Mouse (Mus musculus) urinary bladder, postnatal 36 days (tissue): Measurements from ENCODE around the gene Nexmif.
A peak's percentile ranks its signal among the peaks of the same experiment; 100 is the strongest.
"Not testable (repeated sequence)": the region's sequence is repeated elsewhere in the genome, so short reads cannot be mapped to it uniquely, and the experiment has no call there.

Experiments used
- DNase-seq, 2 experiments: peaks; one replicate each; pipeline ENCODE4 v3.0.0; 2022; ENCODE audit warnings: low spot score in 2 of 2, mixed read lengths in 1 of 2

The Nexmif gene

GRCm38 (mm10) chrX:104200736-104201591 is at the start of gene Nexmif:
Nexmif (minus strand) TSS chrX:104201185.
- DNase-seq: peak; percentile 0 to 4

- no peak for DNase-seq
Observed at GRCm38 (mm10) chrX:104208701-104209100, 7.7 kb upstream of the Nexmif start.

DNA sequence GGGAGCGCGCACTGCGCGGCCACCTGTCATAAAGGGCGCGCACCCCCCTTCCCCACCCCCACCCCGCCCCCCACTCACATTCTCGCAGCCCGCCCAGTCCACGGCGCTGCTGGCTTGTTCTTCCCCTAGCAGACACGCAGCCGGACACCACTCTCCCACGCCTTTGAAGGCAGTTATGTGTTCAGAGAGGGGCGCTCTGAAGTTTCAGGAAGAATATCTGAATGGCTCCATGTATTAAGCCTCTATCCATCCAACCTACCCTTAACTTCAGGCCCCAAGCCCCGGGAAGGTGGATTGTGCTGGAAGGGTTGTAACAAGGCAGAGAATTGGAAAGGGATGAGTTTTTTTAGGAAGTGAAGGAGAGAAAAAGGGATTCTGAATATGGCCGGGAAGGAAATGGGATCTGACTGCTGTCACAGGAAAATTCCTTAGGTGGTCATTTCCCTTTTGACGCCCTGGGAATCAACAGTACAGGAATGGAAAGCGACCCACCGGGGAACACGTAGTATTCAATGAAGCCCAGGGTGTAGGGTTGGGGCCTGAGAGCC is 681 bp upstream of the Nexmif start:
- DNase-seq: no peak

GRCm38 (mm10) chrX:104200388-104200735 is 623 bp downstream of the Nexmif start:
- peak in 1 of 2 experiments; percentile 0 for DNase-seq

DNA sequence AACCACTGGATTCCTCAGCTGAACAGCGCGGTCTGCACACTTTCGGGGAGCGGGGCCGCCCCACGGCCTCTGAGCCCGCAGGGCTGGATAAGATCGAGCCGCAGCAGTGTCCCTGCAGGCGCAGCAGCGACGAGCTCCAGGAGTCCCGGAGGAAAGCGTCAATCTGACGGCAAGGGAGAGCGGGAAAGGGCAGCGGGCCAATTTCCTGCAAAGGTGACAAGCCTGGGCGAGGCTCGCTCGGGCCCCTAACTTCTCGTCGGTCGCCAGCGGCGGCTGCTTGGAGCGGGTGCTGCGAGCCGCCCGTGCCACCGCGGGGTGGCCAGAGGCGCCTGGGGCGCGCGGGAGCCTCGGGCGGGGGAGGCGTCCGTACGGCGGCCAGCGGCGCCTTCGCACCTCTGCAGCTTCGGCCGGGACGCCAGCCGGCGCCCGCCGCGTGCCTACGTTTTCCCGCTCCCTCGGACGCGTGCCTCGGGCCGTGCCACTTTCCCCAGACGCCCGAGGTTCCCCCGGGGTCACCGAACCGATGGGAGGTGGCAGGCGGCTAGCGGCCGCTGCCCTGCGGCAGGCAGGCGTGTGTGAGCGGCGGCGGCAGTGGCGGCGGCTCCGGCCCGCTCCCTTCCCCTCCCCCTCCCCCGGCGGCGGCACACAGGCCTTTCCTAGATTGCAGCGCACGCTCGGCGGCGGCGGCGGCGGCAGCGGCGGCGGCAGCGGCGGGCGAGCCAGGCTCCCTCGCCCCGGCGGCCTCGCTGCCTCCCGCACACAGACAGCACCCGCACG is 1.2 kb downstream of the Nexmif start:
- peak; percentile 11 to 12 for DNase-seq

DNA sequence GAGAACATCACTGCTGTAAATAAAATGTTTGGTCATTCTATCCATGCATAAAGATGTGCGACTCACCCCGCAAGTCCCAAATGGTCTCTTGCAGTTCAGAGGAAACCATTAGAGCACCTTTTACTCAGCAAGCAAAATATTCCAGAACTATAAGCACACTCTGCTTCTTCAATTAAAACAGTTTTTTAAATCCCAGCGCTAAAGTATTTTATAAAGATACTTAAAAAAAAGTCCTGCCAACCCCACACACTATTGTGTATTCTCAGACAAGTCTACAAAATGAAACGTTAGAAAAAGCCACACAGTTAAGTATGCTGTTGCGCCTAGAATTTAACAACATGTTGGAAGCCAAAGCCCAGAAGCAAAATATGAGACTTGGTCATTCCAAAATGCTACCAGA is 1.9 kb downstream of the Nexmif start:
- DNase-seq: no peak

DNA sequence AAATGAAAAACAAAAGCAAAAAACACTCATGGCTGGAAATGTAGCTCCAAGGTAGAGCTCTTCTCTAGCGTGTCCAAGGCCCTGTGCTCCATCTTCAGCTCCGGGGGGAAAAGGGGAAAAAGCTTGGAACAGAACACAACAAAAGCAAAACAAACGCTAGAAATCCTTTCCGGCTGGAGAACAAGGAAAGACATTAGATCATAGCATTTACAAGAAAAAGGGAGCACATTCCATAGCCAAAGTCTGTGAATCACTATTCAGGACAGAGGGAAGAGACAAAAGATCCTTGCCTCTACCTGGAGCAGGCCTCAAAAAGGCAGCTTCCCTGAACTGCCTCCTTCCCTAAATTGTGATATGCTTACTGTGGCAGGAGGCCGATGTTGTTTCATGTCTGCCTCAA is 4.4 kb downstream of the Nexmif start:
- no peak for DNase-seq

DNA sequence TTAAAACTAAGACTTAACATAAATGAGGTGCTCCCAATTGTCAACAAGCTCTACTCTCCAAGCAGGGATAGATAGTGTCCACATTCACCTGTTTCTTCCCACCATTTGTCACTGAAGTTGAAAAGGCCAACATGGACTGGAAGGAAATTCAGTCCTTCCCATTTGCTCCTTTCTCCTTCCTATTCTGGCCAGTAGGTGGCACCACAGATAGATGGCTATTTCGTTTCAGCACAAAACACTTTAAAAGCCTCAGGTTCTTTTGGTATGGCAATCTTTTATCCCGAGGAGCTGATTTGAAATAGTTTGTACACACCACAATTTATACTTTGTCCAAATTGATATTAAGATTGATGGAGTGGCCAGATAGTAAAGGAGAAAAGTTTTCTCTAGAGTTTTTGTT is 21.7 kb downstream of the Nexmif start:
- DNase-seq: peak; percentile 15 to 18

DNA sequence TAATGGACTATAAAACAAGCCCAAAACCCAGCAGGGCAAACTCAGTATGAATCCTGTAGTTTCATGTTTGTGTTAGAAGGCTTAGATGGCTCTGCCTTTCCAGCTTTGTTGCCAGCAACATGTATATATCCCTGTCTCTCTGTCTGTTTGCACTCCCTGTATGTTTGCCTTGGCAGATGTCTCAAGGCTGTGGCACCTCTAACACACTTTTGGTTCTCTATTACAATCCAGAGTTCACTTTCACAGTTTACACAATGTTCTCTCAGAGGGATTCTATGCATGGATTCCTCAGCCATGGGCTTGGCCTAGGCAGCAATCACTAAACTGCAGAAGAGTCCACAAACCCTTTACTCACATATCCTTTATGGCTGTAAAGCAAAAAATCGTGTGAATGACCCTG is 50.9 kb downstream of the Nexmif start:
- no peak for DNase-seq

- not testable (repeated sequence) for DNase-seq
Observed at GRCm38 (mm10) chrX:104115266-104115665, 85.7 kb downstream of the Nexmif start.

DNA sequence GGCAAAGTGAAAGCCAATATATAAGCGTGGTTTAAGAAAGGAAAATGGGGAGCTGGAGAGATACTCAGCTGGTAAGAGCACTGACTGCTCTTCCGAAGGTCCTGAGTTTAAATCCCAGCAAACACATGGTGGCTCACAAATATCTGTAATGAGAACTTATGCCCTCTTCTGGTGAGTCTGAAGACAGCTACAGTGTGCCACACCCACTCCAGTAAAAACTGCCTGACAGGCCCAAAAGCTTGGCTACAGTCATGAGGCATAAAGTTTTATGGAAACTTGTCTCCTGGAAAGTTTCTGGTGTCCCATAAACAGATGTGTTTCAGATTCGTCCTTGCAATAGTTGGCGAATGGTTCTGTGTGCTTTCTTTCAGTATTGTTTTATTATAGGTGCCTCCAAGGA is 86.4 kb downstream of the Nexmif start:
- DNase-seq: no peak

GRCm38 (mm10) chrX:104054848-104055247 is 146.1 kb downstream of the Nexmif start:
- DNase-seq: no peak

- DNase-seq: no peak
Observed at GRCm38 (mm10) chrX:104040276-104040675, 160.7 kb downstream of the Nexmif start.

DNA sequence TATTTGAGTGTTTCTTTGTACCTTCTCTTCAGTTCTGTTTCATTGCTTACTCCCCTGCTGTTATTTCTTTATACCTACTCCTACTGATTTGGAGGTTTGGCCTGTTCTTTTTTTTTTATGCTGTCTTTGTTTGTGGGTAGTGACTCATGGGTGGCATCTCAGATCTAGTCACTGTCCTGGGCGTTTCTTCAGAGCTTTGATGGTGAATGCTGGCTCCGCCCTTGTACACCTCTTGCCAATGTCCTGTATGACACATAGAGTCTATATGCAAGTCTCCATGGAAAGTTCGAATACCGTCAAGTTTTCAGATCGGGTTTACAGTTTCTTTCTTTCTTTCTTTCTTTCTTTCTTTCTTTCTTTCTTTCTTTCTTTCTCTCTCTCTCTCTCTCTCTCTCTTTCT is 167.1 kb downstream of the Nexmif start:
- no peak for DNase-seq

DNA sequence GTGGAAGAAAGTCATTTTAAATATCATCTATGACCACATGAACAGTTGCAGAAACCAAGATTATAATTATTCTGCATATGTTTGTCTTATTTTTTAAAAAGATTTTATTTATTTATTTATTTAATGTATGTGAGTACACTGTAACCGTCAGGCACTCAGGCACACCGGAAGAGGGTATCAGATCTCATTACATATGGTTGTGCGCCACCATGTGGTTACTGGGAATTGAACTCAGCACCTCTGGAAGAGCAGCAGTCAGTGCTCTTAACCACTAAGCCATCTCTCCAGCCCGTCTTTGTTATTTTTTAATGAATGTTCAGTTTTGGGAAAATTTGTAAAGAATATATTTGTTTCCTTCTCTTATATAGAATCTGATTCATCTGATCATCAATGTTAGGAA is 168.2 kb downstream of the Nexmif start:
- DNase-seq: peak in 1 of 2 experiments; percentile 8
